Mouse (Mus musculus) embryo, embryonic 9.5 days (tissue): ENCODE data around the gene Tmem246.

Experiments
- DNase-seq: peaks from one replicate; pipeline ENCODE4 v3.0.0-alpha.2; 2017; ENCODE audit errors: extremely low spot score

Gene Tmem246

DNA sequence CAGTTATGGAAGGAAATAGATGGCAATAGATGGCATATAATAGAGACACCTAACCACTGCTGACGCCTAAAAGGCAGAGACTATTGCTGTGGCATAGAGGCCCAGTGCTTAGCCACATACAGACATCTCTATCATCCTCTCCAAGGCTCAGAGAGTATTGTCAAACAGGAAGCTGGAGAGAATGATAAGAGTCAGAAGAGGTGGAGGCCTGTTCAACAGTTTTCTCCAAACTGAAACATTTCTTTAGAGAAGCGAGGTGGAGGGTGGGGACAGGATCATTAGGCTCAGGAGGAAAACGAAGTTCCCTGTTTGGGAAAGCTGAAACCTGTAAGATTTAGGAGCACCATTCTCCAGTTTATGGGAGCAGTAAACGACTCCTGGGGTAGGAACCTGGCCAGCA is 16.4 kb downstream of the Tmem246 start:
- no peak for DNase-seq

DNA sequence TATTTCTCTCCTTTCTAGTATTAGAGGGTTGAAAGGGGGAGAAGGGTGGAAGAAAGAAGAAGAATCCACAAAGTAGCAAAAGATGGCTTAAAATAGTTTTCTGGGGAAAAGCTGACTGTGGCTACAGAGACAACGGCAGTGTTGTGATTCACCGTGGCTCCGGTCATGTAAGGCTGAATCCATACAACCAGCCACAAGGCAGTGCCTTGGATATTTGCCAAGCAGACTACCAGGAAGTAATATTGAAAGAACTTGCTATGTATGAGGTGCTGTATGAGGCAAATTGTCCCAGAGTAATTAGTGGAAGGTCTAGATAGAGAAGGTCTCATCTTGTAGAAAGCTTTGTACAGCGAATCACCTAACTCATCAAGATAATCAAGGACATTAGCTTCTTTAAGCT is 25.5 kb downstream of the Tmem246 start:
- DNase-seq: no peak

DNA sequence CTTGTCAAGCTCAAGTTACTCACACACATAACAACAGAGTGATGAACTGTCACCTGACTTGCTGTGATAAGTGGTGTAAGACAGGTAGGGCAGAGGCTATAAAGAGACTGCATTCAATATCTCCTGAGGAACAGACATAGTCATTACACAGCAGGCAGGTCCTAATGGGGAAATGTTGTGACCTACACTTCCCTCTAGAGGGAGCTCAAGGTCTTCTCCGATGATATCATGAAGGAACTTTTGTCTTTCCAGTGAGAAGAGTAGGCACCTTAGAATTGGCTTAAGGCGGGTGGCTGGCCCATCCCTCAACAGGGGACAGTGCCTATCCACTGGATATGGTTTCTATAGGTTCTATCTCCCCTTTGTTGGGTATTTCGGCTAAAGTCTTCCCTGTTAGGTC is 30.1 kb downstream of the Tmem246 start:
- peak; percentile 55 for DNase-seq

DNA sequence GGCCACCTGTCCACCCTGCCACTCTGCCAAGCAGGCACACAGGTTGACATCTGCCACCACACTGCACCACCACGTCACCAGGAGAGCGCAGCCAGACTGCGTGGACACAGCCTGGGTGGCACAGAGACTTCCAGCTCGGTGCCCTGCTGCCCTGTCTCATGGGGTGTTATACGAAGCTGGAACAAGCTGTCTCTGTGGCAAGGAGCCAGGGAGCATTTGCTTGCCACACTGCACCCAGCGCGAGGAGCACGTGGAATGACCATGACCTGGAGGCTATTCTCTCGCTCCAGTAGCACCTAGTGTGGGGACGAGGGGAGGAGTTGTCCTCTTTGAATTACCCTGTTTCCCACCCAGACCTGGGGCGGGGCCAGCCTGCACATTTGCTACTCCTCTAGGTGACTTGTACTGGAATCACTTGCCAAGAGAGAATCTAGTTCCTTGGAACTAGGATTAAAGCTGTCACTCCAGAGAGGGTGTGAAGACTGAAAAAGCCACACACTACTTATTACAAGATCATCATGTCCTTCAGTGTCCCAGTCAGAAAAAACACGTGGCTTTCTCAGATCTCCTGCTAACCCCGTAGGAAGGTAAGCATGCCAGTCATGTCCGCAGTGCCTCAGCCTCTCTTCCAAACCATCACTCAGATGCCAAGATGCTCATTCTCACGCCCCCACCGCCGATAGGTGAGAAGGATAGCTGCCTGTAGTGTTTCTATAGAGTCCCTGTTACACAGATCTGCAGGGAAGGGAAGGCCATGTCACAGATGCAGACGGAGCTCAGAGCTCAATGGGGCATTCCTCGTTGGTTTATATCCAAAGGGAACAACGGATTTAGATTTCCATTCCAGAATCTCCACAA is 37.5 kb downstream of the Tmem246 start:
- no peak for DNase-seq

DNA sequence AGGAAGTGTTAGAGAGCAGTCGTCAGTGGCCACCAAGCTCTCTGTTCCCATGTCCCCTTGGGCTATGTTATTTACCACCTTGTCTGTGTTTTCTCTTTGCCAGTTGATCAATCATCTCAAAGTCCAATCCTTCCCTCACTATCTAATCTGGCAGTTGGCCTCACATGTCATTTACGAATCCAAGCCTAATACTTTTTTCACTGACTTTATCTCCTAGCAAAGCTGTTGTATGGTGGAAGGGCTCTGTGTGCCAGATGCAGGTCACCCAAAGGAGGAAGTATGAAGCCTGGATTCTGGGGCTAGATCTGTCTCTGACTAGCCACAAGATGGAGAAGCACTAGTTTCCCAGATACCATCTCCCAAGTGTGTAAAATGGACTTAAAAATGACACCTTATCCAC is 39.5 kb downstream of the Tmem246 start:
- DNase-seq: no peak

DNA sequence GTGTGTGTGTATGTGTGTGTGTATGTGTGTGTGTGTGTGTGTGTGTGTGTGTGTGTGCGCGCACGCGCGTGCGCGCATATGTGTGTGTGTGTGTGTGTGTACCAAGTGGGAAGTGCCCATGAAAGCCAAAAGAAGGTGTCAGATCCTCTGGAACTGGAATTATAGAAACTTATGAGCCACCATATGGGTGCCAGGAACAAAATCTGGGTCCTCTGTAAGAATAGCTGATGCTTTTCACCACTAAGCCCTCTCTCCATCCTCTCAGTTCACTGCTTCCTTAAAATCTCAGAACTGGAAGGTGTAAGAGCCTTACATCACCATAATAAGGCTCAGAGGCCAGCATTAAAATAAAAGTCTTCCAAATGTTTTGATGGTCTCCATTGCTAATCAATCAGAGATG is 40.3 kb downstream of the Tmem246 start:
- no peak for DNase-seq

DNA sequence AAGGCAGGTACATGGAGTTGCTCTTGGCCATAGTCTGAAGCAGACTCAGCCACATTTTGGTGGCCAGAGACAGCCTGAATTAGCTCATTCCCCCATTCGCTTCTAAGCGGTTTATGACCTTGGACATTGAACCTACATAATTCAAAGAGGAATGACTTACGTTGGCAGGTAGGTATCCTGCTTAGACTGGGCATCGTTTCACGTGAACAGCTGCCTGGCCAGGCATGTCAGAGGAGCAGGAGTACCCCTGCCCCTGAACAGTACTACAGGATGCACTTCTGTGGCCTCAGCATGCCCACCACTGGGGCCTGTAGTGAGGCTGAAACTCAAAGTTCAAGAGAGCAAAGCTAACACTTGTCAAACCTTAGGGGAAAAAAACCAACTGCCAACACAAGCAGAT is 44.3 kb downstream of the Tmem246 start:
- no peak for DNase-seq

DNA sequence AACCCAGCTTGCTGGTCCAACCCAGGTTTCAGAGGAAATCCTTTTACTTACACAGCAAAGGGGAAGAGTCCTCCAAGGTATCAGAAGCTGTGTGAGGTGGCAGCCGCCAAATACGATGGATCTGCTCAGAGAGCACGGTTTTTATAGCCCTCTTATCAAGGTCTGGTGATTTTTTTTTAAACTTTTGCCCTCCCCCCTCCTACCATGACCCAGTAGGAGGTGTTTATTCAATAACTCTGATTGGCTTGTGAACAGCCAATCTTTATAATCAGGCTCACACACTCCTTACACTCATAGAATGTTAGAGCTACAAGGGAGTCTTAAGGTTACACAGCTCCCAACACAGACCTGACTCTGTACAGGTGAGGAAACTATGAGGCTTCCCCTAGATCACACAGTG is 48.3 kb downstream of the Tmem246 start, which contains the start of gene Aldob:
Gene Aldob, minus strand, starts transcription at position 164 of the 400 bp plus-strand sequence.
- no peak for DNase-seq

DNA sequence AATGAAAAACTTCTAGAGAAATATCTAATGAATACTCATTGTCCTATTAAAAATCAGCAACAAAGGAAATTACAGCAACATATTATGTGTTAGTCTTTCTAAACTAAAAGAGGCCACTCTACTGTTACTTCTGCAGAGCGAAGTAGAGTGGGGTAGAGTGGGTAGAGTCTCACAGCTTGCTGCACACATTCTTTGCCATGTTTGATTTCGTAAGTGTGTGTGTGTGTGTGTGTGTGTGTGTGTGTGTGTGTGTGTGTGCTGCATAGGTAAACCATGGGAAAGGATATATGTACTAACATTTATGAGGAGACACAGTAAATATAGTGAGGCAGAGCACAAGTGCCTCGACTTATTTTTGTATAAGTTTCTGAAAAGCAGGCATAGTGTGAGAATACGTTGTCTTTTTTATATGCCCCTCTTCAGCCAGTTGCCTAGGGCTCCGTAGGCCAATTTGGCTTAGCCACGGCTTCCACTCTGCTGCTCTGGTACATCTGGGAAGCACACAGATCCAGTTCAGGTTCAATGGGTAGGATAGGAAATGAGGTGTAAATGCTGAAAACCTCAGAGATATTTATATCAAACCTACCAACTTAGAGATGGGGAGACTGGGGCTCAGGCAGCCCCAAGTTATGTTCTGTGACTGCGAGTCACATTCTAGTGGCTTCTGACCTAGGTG is 50.0 kb downstream of the Tmem246 start:
- DNase-seq: no peak

DNA sequence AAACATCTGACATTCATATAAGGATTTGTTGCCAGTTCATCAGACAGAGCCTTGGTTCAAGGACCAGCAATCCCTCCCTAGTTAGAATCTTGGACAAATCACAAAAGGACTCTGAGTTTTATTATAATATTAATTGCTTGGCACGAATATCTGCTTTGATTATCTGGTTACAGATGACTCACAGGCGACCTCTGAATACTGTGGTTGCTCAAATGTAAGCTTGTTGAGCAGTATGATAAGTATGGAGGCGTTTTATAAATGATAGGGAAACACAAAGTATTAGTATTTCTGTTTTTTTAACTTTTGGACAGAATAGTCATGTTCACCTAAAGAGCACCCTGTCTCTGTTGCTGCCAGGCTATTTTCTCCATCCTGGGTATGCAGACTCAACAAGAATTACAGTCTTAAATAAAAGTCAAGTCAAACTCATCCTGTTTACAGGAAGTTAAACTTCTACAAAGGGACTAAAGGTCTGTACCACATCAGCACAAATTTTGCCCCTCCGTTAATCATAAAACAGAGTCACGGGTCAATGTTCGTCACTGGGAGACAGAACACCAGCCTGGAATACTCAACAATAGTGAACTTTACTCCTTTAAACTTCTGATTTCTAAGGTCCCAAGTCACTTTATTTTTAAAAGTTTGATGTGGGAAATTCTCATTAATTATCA is 50.7 kb downstream of the Tmem246 start:
- no peak for DNase-seq

DNA sequence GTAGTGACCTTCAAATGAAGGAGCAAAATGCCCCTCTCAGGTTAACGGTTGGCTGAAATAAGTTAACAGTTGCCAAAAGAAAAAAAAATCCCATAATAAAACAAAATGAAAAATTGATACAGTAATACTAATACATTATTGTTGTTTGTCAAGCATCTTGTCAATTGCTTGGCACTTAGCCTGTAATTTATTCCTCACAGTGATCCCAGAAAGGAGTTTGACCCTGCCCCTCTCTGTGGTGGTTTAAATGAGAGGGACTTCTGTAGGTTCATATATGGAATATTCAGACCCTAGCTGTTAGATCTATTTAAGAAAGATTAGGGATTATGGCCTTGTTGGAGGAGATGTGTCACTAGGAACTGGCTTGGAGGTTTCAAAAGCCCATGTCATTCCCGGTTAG is 51.6 kb downstream of the Tmem246 start:
- DNase-seq: no peak

DNA sequence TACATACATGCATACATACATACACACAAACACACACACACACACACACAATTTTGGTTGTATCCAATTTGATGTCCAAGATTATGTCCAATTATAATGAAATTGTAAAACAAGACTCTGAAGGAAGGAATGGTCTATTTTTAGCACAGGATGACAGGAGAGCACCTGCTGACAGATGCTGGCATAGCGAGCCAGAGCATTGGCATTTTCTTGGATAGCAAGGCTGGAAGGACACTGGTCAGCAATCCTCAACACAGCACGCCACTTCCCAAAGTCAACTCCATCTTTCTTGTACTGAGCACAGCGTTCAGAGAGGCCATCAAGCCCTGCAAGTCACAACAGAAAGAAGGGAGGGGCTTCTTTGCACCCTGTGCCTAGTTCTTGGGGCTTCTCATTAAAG is 56.7 kb downstream of the Tmem246 start:
- no peak for DNase-seq

DNA sequence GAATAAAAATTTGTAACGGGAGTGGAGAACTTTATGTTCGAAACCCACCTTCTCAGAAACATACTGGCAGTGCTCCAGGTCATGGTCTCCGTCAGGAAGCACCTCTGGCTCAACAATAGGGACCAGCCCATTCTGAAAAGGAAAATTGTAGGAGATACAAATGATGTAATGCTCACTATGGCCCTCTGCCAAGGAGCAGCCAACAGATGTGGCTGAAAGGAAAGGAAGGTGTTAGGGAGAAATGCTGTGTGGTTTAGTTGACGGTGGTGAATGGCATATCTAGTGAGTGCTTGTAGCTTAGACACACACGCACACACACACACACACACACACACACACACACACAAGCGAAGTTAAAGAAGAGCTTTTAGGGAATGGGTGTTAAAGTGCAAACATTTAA is 58.0 kb downstream of the Tmem246 start:
- no peak for DNase-seq

DNA sequence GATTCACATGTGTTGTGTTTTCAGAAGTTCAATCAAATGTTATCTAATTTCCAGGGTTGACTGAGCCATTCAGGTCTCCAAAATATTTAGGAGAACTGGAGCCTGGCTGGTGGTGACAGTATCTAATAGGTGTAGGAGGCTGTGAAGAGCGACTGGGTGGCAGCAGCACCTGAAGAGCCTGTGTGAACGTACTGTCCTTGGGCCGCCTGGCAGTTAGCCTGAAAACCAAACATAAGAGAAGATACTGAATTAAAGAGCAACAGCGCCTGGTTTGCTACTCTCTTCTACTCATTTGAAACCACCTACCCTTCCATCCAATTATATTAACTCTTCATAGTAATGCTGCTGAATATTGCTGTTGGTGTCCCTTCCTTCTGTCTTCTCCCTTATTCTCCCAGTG is 61.0 kb downstream of the Tmem246 start:
- DNase-seq: no peak

DNA sequence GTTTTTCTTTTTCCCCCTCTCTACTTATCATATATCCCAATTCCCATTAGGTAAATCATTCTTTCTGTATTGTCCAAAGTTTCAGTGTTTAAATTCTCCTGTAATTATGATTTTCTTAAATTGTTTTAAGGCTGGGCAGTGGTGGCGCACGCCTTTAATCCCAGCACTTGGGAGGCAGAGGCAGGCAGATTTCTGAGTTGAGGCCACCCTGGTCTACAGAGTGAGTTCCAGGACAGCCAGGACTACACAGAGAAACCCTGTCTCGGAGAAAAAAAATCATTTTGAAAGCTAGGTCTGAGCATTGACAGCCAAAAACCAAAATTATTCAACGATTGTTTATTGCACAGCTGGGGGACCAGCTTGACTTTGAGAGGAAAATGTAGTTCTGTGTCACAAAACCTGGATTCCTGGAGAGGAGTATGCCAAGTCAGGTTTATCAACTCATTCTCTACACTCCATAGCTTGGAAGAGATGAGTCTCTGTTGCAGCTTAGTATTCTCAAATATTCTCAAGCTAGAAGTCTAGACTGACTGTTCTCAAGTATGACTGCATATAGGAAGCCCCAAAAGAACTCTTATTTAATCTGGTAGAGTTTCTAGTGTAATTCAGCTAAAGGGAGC is 61.9 kb downstream of the Tmem246 start:
- DNase-seq: no peak

DNA sequence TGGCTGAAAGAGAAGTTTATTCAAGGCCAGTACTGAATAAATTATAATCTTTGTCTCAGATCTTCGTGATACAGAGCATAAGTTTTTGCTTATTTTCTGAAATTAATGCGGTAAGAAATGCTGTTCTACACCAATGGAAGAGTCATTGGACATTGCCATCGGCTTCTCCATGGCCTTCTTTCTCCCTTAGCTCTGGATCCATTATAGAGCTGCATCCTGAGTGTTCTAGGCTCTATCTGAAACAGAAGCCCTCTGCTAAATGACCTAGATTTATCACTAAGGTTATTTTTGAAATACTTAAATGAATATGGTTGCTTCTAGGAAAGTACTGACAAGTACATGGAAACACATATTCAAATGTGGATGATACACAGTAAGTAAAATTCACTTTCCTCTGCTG is 62.6 kb downstream of the Tmem246 start:
- no peak for DNase-seq
